Mouse (Mus musculus): ENCODE results near the gene Yif1b.

Yif1b gene

DNA sequence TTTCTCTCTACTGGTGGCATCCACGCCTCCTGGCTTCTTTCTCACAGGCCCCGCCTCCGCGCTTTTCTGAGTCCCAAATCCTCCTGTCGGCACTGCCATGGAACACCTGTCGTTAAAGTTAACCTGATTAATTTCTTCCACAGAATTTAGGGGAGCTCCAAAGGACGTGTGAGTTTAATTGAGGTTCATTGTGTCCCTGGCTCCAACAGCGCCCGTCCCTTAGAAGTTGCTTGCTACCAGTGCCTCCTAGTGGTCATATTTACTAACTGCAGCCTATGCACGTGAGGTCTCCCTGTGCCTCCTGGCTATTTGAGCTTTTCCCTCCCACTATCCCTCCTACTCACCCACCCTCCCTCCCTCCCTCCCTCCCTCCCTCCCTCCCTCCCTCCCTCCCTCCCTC is 58.9 kb downstream of the Yif1b start:
- Histone ChIP-seq H3K27me3 (ENCODE audit: insufficient read depth, low read length) (peaks cover 4% of the 10 kb centered on the region; the same call in 1 of the 2 replicates), H3K9me3 (ENCODE audit: low read length) (no peaks in the 10 kb centered on the region), H3K36me3 (ENCODE audit: insufficient read depth, low read length) (0 out of 2 replicates have a peak, but pooled peaks cover 6% of the 10 kb centered on the region), H3K4me1 (replicated peaks; ENCODE audit: low read depth, low read length) (peaks cover 54% of the 10 kb centered on the region), H3K4me3 (replicated peaks; ENCODE audit: low read length) (no peak overlapping the region)
- no peak for TF ChIP-seq NANOG (IDR thresholded peaks at IDR 0.05; ENCODE audit: borderline replicate concordance, low read length)
- peak; percentile 78 for TF ChIP-seq CTCF (conservative IDR thresholded peaks at IDR 0.05; ENCODE audit: low read length)

Data from E14TG2a.4 (cell line).